Mouse (Mus musculus): ENCODE measurements at regions not wholly inside any gene's neighbourhood (a gene's known extent, or its start where the extent isn't known, plus 50 kb on each side); places are given as distances from the start of the nearest gene placed in this dataset.

DNA sequence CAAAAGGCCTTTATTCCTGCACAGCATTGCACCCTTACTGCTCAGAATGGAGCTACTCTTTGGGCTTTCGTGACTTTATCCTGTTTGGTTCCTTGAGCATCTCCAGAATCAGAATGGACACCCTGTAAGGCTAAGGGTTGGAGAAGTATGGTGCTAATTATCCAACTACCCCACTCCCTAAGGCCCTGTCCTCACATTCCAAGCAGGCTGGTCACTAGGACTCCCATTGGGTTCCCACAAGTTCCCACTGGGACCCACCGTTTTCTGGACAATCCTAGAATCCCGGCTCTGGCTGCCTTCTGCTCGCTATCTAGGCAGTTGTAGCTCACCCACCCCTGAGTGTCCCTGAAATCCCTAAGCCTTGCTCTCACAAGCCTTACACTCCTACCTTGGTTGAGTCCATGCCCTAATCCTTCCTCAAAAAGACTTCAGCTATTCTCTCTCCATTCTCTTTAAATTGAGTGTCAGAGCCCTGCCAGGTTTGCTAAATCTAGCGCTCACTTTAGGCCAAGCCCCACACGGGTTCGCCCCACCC is 146.1 kb downstream of the Efcab1 start:
- Histone ChIP-seq H3K36me3 (ENCODE audit: insufficient read depth, low read length) (no peaks in the 10 kb centered on the region), H3K4me3 (replicated peaks; ENCODE audit: low read length) (peak overlapping the region; percentile 50), H3K27me3 (ENCODE audit: insufficient read depth, low read length) (no peaks in the 10 kb centered on the region; the same call in 1 of the 2 replicates), H3K4me1 (replicated peaks; ENCODE audit: low read depth, low read length) (peaks cover 27% of the 10 kb centered on the region), H3K9me3 (ENCODE audit: low read length) (no peaks in the 10 kb centered on the region)
- TF ChIP-seq NANOG (IDR thresholded peaks at IDR 0.05; ENCODE audit: borderline replicate concordance, low read length) (no peak), CTCF (conservative IDR thresholded peaks at IDR 0.05; ENCODE audit: low read length) (no peak), POU5F1 (IDR thresholded peaks at IDR 0.05; ENCODE audit: borderline replicate concordance, low read length) (no peak)

DNA sequence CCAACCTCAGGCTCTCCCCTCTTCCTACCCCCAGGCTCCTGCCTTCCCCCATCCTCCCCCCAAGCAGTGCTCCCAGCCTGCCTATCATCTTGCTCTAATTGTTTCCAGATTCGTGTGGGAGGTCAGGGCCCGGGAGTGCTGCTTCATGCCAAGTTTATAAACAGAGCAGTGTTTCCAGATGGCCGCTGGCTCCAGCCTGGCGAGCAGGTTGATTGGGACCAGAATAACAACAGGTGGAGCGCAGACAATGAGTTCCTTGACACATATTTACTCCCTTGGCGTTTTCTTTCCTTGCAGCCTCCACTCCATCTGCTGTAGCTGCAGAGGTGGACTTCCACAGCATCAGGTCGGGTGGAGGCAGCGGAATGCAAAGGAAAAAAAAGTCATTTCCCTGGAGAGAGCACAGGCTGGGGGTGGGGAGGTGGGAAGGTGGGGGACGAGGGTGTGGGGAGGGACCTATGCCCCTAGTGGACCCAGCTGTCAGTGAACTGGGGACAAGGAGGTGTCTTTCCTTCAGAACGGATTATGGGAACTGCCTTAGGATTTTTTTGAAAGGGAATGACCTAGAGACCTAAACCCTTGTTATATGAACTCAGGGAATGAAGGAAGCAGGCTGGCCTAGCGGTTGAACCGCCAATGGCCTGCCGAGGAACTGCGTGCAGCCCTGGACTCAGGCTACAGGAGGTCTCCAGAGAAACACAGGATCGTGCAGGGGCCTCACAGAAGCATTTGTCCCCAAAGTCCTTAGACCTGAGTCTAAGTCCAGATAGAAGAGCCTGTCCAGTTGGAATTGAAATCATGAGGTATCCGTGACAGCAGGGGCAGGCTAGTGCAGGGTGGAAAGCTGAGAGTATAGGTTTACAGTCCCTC is 146.8 kb downstream of the Efcab1 start:
- Histone ChIP-seq H3K4me3 (replicated peaks; ENCODE audit: low read length) (peak overlapping the region; percentile 50), H3K27me3 (ENCODE audit: insufficient read depth, low read length) (no peaks in the 10 kb centered on the region; the same call in 1 of the 2 replicates), H3K4me1 (replicated peaks; ENCODE audit: low read depth, low read length) (peaks cover 27% of the 10 kb centered on the region), H3K36me3 (ENCODE audit: insufficient read depth, low read length) (no peaks in the 10 kb centered on the region), H3K9me3 (ENCODE audit: low read length) (no peaks in the 10 kb centered on the region)
- TF ChIP-seq CTCF (conservative IDR thresholded peaks at IDR 0.05; ENCODE audit: low read length) (no peak), NANOG (IDR thresholded peaks at IDR 0.05; ENCODE audit: borderline replicate concordance, low read length) (no peak), POU5F1 (IDR thresholded peaks at IDR 0.05; ENCODE audit: borderline replicate concordance, low read length) (no peak)

DNA sequence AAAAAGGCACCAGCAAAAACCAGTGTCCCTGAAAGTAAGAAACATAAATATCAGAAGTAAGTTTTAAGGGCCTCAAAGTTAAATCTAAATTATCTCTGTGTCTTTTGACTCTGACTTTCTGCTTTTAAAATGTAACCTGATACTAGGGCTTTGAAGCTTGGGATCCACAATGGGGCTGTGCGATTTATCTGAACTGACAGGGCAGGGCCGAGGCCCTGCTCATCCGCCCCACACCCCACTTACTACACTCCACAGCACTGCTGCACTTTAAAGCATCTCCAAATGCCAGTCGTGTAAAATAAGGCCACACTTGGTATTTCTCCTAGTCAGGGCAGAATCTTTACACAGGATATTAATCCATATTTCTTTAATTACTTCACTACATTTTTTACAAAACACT is 147.4 kb downstream of the Efcab1 start:
- Histone ChIP-seq H3K4me3 (replicated peaks; ENCODE audit: low read length) (no peak overlapping the region), H3K36me3 (ENCODE audit: insufficient read depth, low read length) (no peaks in the 10 kb centered on the region), H3K9me3 (ENCODE audit: low read length) (no peaks in the 10 kb centered on the region), H3K27me3 (ENCODE audit: insufficient read depth, low read length) (no peaks in the 10 kb centered on the region; the same call in 1 of the 2 replicates), H3K4me1 (replicated peaks; ENCODE audit: low read depth, low read length) (peaks cover 27% of the 10 kb centered on the region)
- TF ChIP-seq CTCF (conservative IDR thresholded peaks at IDR 0.05; ENCODE audit: low read length) (no peak), POU5F1 (IDR thresholded peaks at IDR 0.05; ENCODE audit: borderline replicate concordance, low read length) (no peak), NANOG (IDR thresholded peaks at IDR 0.05; ENCODE audit: borderline replicate concordance, low read length) (no peak)

DNA sequence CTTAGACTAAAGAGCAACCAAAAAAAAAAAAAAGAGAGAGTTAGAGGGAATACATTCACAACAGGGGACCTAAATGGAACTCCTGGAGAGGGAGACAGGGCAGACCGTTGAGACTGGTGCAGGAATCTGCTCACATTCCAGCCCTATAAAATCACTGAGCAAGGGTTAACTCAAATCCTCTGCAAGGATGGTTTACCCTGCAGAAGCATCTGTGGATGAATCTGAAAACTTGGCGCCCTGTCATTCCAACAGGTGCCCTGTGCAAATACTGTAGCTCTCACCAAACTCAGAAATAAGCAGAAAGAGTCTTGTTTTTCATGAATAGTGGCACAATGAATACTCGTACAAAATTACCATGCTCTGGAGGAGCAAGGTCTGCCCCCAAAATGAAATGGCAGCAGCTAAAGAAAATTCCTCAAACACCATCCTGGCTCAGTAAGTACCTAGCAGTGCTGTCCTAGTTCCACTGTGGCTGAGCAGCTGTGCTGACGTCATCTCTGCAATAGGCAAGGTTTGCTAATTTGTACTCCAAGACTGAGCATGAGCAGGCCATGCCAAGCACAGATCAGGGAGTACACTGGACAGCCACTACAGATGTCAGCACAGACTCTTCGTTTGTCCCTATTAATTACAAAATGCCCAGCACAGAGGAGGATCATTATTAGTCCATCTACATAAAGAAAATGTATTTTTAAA is 148.0 kb downstream of the Efcab1 start:
- H3K27me3 ChIP-seq (ENCODE audit: insufficient read depth, low read length), result no peaks in the 10 kb centered on the region; the same call in 1 of the 2 replicates
- H3K4me3 ChIP-seq (replicated peaks; ENCODE audit: low read length), result no peak overlapping the region
- H3K9me3 ChIP-seq (ENCODE audit: low read length), result no peaks in the 10 kb centered on the region
- no peak for TF ChIP-seq CTCF (conservative IDR thresholded peaks at IDR 0.05; ENCODE audit: low read length)
- TF ChIP-seq NANOG (IDR thresholded peaks at IDR 0.05; ENCODE audit: borderline replicate concordance, low read length), result no peak
- no peak for TF ChIP-seq POU5F1 (IDR thresholded peaks at IDR 0.05; ENCODE audit: borderline replicate concordance, low read length)
- H3K4me1 ChIP-seq (replicated peaks; ENCODE audit: low read depth, low read length), result peaks cover 27% of the 10 kb centered on the region
- no peaks in the 10 kb centered on the region for H3K36me3 ChIP-seq (ENCODE audit: insufficient read depth, low read length)

DNA sequence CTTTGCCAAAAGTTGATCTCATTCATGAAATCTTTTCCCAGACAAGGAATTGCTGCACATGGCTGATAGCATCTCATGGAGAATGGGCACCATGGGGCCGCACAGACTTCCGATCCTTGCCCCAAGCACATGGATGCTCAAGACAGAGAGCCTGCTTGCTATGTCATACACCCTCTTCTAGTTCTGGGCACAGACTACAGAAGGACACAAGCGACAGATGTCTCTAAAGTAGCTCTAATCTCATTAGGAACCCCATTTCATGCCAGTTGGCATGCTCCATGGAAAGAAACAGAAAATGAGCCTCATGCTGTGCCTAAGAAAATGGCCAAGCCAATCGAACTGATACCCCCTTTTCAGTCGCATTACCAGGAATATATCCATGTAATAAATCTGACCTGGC is 149.3 kb downstream of the Efcab1 start:
- Histone ChIP-seq H3K9me3 (ENCODE audit: low read length) (no peaks in the 10 kb centered on the region), H3K27me3 (ENCODE audit: insufficient read depth, low read length) (no peaks in the 10 kb centered on the region; the same call in 1 of the 2 replicates), H3K4me3 (replicated peaks; ENCODE audit: low read length) (no peak overlapping the region), H3K4me1 (replicated peaks; ENCODE audit: low read depth, low read length) (peaks cover 27% of the 10 kb centered on the region), H3K36me3 (ENCODE audit: insufficient read depth, low read length) (no peaks in the 10 kb centered on the region)
- TF ChIP-seq CTCF (conservative IDR thresholded peaks at IDR 0.05; ENCODE audit: low read length), result no peak
- TF ChIP-seq POU5F1 (IDR thresholded peaks at IDR 0.05; ENCODE audit: borderline replicate concordance, low read length), result no peak
- no peak for TF ChIP-seq NANOG (IDR thresholded peaks at IDR 0.05; ENCODE audit: borderline replicate concordance, low read length)

DNA sequence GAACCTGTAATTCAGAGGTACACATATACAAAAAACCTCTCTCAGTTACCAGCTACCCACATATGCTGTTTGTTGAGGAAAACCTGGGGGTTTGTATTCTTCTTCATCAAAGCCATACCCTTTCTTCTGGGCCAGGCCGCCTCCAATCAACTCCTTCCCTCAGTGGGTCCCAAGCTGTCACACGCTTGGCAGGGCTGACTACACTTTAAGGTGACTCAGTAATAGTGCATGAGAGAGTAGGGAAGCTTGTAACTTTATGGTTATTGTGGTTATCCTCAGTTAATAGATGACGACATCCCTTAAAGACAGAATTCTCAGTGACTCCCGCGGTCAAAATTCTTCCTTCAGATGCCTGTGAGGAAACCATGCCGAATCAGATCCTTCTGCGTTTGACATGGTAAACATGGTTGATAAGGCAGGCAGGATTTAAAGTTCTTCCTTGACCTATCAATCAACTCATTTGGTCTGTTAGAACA is 164.1 kb downstream of the Efcab1 start:
- Histone ChIP-seq H3K27me3 (ENCODE audit: insufficient read depth, low read length) (no peaks in the 10 kb centered on the region), H3K4me1 (replicated peaks; ENCODE audit: low read depth, low read length) (no peaks in the 10 kb centered on the region), H3K4me3 (replicated peaks; ENCODE audit: low read length) (no peak overlapping the region), H3K36me3 (ENCODE audit: insufficient read depth, low read length) (no peaks in the 10 kb centered on the region), H3K9me3 (ENCODE audit: low read length) (no peaks in the 10 kb centered on the region)
- no peak for TF ChIP-seq POU5F1 (IDR thresholded peaks at IDR 0.05; ENCODE audit: borderline replicate concordance, low read length)
- no peak for TF ChIP-seq NANOG (IDR thresholded peaks at IDR 0.05; ENCODE audit: borderline replicate concordance, low read length)
- no peak for TF ChIP-seq CTCF (conservative IDR thresholded peaks at IDR 0.05; ENCODE audit: low read length)

DNA sequence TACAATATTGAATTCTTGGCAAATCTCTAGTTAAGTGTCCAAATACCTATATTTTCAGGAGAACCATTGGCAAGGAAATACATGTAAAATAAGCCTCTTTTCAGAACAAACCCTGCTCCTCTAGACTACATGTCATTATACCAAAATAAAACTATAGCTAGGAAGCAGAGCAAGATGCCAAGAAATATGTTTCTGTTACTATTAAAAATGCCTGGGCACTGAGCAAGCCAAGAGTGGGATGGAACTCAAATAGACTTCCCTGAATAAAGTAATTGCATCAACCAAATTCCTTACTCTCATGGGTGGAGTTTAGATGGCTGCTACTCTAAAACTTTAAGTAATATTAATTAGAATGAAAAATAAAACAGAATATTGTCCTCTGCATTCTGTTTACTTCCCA is 168.0 kb downstream of the Efcab1 start:
- no peak for TF ChIP-seq CTCF (conservative IDR thresholded peaks at IDR 0.05; ENCODE audit: low read length)
- no peak for TF ChIP-seq POU5F1 (IDR thresholded peaks at IDR 0.05; ENCODE audit: borderline replicate concordance, low read length)
- TF ChIP-seq NANOG (IDR thresholded peaks at IDR 0.05; ENCODE audit: borderline replicate concordance, low read length), result no peak

DNA sequence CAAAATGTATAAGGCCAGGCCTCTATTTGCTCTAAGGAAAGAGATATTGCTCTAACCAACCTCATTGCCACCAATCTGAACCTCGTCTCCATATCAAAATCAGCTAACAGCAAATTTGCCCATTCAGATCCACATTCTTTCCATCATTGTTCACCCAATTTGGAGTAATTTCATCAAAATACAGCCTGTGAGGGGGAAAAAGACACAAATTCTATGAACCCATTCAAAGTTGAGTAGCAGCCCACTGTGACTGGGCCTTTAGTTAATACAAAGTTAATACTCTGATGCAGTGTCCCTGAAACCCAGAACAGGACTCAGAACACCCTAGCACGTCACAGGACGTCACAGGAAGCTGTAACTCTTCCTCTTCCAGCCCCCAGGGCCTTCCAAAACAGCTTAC is 177.3 kb downstream of the Efcab1 start:
- no peaks in the 10 kb centered on the region for H3K36me3 ChIP-seq (ENCODE audit: insufficient read depth, low read length)
- H3K4me3 ChIP-seq (replicated peaks; ENCODE audit: low read length), result no peak overlapping the region
- peaks cover 20% of the 10 kb centered on the region for H3K4me1 ChIP-seq (replicated peaks; ENCODE audit: low read depth, low read length)
- TF ChIP-seq POU5F1 (IDR thresholded peaks at IDR 0.05; ENCODE audit: borderline replicate concordance, low read length) (no peak), NANOG (IDR thresholded peaks at IDR 0.05; ENCODE audit: borderline replicate concordance, low read length) (no peak), CTCF (conservative IDR thresholded peaks at IDR 0.05; ENCODE audit: low read length) (no peak)
- H3K9me3 ChIP-seq (ENCODE audit: low read length), result no peaks in the 10 kb centered on the region
- H3K27me3 ChIP-seq (ENCODE audit: insufficient read depth, low read length), result peaks cover 5% of the 10 kb centered on the region

More for the DNA sequence above, 168.0 kb downstream of the Efcab1 start:
- no peaks in the 10 kb centered on the region for H3K36me3 ChIP-seq (ENCODE audit: insufficient read depth, low read length)
- no peak overlapping the region for H3K4me3 ChIP-seq (replicated peaks; ENCODE audit: low read length)
- no peaks in the 10 kb centered on the region for H3K27me3 ChIP-seq (ENCODE audit: insufficient read depth, low read length)
- H3K9me3 ChIP-seq (ENCODE audit: low read length), result no peaks in the 10 kb centered on the region
- H3K4me1 ChIP-seq (replicated peaks; ENCODE audit: low read depth, low read length), result peaks cover 6% of the 10 kb centered on the region
